Mouse (Mus musculus): ENCODE measurements around the gene Cdkal1.

Gene Cdkal1

DNA sequence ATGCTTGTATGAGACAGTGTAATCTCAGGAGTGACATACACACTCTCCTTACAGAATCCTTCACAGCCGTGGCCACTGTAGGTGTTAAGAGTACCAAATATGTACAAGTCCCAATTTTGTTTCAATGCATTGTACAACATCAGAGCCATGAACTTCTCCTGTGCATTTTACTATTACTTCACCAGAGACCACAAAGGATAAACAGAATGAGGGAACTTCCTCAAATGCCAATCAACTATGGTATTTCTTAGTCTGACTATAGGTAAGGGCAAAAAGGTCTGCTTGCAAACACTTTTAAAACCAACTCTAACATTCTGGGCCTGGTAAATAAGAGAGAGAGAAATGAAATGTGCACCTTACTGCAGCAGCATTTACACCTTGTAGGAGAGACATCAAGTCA lies 87.4 kb downstream of the Cdkal1 start:
- in situ Hi-C loops (cut with MboI, MseI), result no loop called here

DNA sequence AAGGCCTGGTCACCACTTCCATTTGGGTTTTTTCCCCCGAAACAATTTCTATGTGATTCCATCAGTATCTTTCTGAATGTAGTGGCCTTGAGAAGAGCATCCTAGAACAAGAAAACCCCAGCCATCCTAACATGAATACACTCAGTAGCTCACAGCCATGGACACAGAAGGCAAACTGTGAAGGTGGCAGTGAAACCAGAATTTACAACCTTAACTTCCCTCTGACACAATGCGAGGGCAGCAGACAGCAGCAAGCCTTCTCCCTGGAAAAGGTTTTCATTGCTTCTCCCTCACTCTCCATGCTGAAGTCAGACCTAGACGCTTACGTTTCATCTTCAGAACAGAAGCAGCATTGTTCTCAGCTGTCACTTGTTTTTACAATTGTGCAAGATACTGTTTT lies 87.9 kb downstream of the Cdkal1 start:
- in situ Hi-C loops (cut with MboI, MseI), result no loop called here

- in situ Hi-C loops (cut with MboI, MseI), result no loop called here
These were observed 89.1 kb downstream of the Cdkal1 start for GRCm38 (mm10) chr13:29766377-29766776.

DNA sequence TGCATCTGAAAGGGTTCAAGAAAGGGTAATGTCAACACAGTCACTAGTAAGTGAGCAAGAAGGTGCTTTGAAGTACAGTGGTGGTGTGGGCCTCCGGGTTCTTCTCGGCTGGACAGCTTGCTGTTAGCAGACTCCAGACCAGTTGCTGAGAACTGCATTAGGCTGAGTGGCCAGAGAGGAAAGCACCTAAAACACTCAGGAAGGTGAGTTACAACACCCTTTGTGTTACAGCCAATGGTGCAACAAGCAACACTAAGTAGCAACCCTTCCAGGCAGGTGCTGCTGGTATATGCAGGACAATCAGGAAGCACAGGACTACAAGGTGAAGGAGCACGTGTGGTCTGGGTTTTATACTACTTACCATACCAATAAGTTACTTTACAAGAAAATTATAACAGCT lies 90.2 kb downstream of the Cdkal1 start:
- in situ Hi-C loops (cut with MboI, MseI), result no loop called here

- in situ Hi-C loops (cut with MboI, MseI), result no loop called here
These were observed 95.6 kb downstream of the Cdkal1 start for GRCm38 (mm10) chr13:29759691-29760467.

GRCm38 (mm10) chr13:29756052-29756451 lies 99.4 kb downstream of the Cdkal1 start:
- in situ Hi-C loops (cut with MboI, MseI), result no loop called here

- in situ Hi-C loops (cut with MboI, MseI), result no loop called here
These were observed 102.2 kb downstream of the Cdkal1 start for GRCm38 (mm10) chr13:29753254-29753653.

- in situ Hi-C loops (cut with MboI, MseI), result no loop called here
These were observed 103.4 kb downstream of the Cdkal1 start for GRCm38 (mm10) chr13:29752061-29752460.

GRCm38 (mm10) chr13:29751201-29751600 lies 104.3 kb downstream of the Cdkal1 start:
- in situ Hi-C loops (cut with MboI, MseI), result no loop called here

DNA sequence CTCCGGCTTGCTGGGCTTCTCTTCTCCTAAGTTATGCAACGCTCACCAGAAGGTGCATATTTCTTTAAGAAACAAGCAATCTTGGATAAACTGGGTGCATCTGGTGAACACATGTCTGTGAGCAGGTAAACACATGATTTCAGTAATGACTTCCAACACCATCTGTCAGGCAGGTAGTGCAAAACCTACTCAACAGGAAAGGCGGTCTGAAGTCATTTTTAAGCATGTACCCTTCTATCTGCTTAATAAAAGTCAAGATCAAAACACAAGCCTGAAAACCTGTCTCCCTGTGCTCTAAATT lies 108.2 kb downstream of the Cdkal1 start:
- in situ Hi-C loops (cut with MboI, MseI), result no loop called here

DNA sequence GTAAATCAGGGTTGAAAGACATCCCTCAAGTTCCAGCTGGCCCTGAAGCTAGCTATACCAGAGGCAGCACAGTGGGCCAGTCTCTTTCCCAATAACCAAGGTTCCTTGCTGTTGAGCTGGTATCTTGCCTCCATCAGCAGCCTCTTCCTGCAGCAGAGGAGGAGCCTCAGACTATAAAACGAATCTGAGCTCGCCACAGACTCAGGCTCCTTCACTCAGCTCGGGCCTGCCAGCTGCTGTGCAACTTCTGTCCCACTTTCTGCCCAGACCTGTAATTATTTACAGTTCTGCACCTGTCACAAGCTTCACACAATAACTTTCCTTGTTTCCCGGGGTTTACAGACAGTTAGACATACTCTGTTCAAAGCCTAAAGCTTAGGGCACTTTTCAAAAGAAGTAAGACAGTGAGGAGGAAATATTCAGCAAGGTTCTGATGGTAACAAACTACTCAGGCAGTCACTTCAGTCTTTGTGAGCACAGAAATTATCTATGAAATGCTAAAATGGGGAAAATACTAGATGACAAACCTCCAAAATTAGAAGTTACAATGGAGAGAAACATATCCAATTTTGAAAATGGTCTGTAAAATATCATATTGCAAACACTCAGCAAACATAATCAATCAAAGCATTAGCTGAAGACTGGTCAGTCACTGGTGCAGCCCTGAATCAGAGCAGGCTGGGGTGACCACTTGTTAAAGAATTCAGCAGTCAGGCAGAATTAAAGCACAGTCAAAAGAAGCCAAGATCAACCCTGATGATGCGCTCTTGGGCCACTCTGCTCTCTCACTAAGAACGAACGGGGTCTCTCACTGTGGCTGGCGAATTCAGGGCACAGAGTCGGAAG lies 108.8 kb downstream of the Cdkal1 start:
- in situ Hi-C loops (cut with MboI, MseI), result no loop called here

DNA sequence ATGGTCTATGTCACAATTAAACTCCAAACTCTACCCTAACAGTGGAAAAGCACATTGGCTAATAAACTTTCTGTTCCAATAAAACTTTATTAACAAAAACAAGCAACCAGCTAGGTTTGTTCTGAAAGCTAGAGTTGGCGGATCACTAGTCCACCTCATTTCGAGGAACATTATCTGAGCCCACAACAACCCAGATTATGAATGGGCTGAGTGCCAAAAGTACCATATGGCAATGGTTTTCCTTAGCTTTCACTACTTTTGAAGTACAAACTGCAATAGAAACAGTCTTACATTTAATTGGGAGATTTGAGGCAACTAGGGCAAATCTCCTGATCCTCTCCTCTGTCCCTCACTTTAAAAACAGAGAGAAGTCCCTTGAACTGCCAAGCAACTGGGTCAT lies 110.4 kb downstream of the Cdkal1 start:
- in situ Hi-C loops (cut with MboI, MseI), result no loop called here

DNA sequence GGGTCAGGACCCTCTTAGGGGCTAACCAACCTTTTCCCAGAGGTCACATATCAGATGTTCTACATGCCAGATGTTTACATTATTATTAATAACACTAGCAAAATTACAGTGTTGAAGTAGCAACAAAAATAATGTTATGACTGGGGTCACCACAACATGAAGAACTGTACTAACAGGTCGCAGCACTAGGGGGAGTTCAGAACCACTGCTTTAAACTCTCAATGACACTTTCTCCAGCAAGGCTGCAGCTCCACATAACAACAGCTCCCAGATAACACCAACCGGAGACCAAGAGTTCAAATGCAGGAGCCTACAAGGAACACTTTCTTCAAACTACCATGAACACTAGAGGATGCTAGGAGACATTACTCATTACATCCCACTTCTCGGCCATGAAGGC lies 111.3 kb downstream of the Cdkal1 start:
- in situ Hi-C loops (cut with MboI, MseI), result no loop called here

DNA sequence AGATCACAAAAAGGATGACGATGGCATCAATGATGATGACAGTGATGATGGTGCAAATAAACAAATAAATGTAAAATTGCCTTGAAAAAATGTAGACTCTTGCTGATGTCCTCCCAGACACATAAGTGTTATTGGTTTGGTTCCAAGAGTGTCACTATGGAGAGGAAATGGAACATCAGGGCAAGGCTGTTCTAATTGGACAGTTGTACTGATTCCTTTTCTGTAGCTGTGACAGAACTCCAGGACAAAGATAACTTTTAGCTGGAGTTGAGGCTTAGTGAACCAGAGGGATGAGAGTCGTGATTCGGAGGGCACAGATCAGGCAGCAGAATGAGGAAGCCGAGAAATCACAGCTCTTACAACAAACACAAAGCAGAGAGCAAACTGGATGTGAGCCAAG lies 111.7 kb downstream of the Cdkal1 start:
- in situ Hi-C loops (cut with MboI, MseI), result no loop called here

GRCm38 (mm10) chr13:29737675-29738461 lies 117.6 kb downstream of the Cdkal1 start:
- in situ Hi-C loops (cut with MboI, MseI), result no loop called here

GRCm38 (mm10) chr13:29734496-29734895 lies 121.0 kb downstream of the Cdkal1 start:
- in situ Hi-C loops (cut with MboI, MseI), result no loop called here

DNA sequence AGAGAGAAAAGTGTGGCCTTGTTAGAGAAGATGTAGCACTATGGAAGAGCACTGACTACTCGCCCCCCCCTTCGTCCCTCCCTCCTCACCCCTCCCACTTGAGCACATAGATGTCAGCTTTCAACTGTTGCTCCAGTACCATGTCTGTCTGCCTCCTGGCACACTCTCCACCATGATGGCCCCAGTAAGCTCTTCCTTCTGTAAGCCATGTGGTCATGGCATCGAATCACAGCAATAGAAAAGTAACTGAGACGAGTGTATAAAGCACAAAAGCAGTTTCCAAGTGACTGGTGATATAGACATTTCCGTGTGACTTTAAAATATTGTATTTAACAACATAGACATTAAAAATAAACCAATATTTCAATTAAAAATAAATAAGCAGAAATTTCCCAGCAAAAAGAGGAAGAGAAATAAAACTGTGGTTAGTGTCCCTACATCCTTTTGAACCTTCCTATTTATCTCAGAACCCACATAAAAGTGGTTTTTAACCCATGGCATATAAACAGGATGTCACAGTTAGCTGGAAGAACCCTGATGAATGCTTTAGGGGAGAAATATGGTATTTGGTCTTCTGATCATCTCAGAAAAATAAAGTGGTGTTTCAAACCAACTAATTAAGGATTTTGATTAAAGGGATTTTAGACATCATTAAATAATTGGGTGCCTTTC lies 129.2 kb downstream of the Cdkal1 start:
- in situ Hi-C loops (cut with MboI, MseI), result no loop called here

- in situ Hi-C loops (cut with MboI, MseI), result no loop called here
These were observed 130.6 kb downstream of the Cdkal1 start for GRCm38 (mm10) chr13:29724855-29725254.

DNA sequence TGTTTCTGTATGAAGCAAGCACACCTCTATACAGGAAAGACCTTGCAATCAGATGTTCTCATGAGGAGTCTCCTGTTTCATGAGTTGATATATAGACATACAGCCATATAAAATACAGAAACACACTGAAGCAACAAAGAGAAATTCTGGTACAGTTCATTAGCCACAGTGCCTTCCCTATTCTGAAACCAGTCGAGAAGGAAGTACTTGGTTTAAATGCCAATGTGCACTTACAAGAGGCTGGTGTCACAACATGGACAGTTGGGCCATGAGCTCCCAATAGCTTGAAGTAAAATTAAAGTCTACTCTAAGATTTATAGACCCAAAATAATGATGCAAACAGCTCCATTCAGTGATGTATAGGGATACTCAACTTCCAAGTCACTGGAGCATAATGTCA lies 132.3 kb downstream of the Cdkal1 start:
- in situ Hi-C loops (cut with MboI, MseI), result no loop called here

DNA sequence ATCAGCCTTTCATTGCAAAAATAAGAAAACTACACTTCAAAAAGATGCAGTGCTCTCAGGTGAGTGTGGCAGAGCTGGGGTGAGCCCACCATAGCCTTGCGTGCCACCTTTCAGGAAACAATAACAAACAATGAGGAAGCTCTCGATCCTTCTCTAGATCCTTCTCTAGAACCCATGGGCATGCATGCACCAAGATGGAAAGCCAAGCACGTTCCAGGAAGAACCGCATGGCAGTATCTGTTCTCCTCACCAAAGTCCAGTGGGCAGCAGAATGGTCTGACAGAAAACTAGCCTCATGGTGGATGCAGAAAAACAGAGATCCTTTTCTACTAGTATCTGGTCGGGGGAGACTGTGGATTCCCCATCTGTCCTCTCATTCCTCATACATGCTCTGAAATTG lies 134.3 kb downstream of the Cdkal1 start:
- in situ Hi-C loops (cut with MboI, MseI), result no loop called here

DNA sequence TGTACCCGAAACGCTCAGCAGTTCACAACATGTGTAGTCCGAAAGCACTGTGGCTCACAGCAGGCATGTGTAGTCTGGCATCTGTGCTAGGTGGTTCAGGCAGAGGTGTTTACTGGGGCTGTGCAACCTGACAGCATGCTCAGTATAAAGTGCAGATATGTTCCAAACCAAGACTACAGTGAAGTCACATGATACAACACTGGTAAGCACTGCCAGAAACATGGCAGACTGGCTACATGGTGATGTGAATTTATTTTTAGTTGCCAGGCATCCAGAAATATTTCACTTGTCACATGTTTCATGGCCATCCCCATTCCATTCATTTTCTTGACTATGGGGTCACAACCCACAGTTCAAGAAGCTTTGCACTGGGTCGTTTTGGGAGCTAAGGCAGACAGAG lies 138.9 kb downstream of the Cdkal1 start:
- in situ Hi-C loops (cut with MboI, MseI), result no loop called here

All from T-helper 1 cell (primary cell).